Mouse (Mus musculus): ENCODE measurements around the gene Gm5134.

DNA sequence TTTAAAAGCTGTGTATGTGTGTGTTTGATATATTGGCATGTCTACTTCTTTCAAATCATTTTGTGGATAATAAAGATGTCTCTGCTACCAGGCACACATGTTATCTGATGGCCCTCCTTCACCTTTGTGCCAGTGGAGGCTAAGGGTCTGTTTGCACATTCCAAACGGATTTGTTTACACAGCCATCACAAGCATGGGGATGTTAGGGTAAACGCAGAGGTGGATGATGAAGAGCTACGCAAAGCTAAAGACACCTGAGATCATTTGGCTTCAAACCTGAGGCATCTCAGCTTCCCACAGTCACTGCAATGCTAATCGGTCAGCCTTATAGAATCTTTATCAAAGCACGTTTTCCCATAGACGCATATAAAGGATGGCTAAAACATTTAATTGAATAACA lies 94.7 kb downstream of the Gm5134 start:
- TF ChIP-seq TCF12 (IDR thresholded peaks at IDR 0.05; ENCODE audit: low read depth, low read length) (no peak), BHLHE40 (IDR thresholded peaks at IDR 0.05; ENCODE audit: borderline replicate concordance, low read depth, low read length) (no peak), CTCF (IDR thresholded peaks at IDR 0.05 in 2 of 3, conservative IDR thresholded peaks at IDR 0.05 in 1 of 3; ENCODE audit: control insufficient read depth in 1 of 3, insufficient read depth in 1 of 3, low read depth in 2 of 3, low read length in 3 of 3, poor library complexity in 1 of 3, severe bottlenecking in 1 of 3) (no peak), POLR2A (IDR thresholded peaks at IDR 0.05; ENCODE audit: control insufficient read depth in 1 of 2, insufficient read depth in 1 of 2, low read depth in 1 of 2, low read length in 2 of 2, poor library complexity in 1 of 2) (no peak)
